Mouse (Mus musculus) kidney, embryonic 15.5 days (tissue): Measurements from ENCODE around the gene Gm26657. TPM values are rescaled to one million over a fixed set of nuclear protein-coding genes. Genes with fewer than 3 reads are reported as not detected.

Source experiments
- ATAC-seq: fragments of 200-750 bp; cut with Nextera tagmentation; replicated peaks from 2 replicates; pipeline ENCODE4 v1.8.0; 2017; ENCODE audit warnings: moderate TSS enrichment; ENCODE audit not compliant: low FRiP score
- H3K27ac ChIP-seq: fragments of 300-500 bp; sonication (generic); 2 replicates; pipeline ENCODE4 v1.5.1; 2015; ENCODE audit warnings: mild to moderate bottlenecking, inconsistent platforms
- H3K27me3 ChIP-seq: fragments of 300-500 bp; sonication (generic); 2 replicates; pipeline ENCODE4 v1.6.1; 2015; ENCODE audit warnings: inconsistent platforms
- H3K36me3 ChIP-seq: fragments of 300-500 bp; sonication (generic); 2 replicates; pipeline ENCODE4 v1.6.1; 2015; ENCODE audit warnings: inconsistent platforms
- H3K4me1 ChIP-seq: fragments of 300-500 bp; sonication (generic); 2 replicates; pipeline ENCODE4 v1.6.1; 2015; ENCODE audit warnings: inconsistent platforms
- H3K4me2 ChIP-seq: fragments of 300-500 bp; sonication (generic); 2 replicates; pipeline ENCODE4 v1.6.1; 2015; ENCODE audit warnings: moderate library complexity, mild to moderate bottlenecking, inconsistent platforms
- H3K4me3 ChIP-seq: fragments of 300-500 bp; sonication (generic); replicated peaks from 2 replicates; pipeline ENCODE4 v1.5.1; 2015; ENCODE audit warnings: mild to moderate bottlenecking, inconsistent platforms
- H3K9ac ChIP-seq: fragments of 300-500 bp; sonication (generic); 2 replicates; pipeline ENCODE4 v1.6.1; 2015; ENCODE audit warnings: mild to moderate bottlenecking, inconsistent platforms
- H3K9me3 ChIP-seq: fragments of 300-500 bp; sonication (generic); replicated peaks from 2 replicates; pipeline ENCODE4 v1.6.1; 2016; ENCODE audit warnings: inconsistent platforms
- WGBS: fragments of 180-500 bp; shearing (Covaris S2); methylation state at CpG from one replicate; pipeline ENCODE4 v1.1.7; 2015; ENCODE audit warnings: mixed read lengths; 5-methylcytosine and 5-hydroxymethylcytosine counted together
- polyA plus RNA-seq: library from polyadenylated mRNA; unstranded; fragments of >200 nt; fragmentation: Nextera tagmentation; extraction: Ambion mirVana; gene quantifications from 2 replicates; pipeline ENCODE4 v1.2.1, GENCODE M21; 2015

Gene Gm26657
- polyA plus RNA-seq, result not detected in 2 replicates

DNA sequence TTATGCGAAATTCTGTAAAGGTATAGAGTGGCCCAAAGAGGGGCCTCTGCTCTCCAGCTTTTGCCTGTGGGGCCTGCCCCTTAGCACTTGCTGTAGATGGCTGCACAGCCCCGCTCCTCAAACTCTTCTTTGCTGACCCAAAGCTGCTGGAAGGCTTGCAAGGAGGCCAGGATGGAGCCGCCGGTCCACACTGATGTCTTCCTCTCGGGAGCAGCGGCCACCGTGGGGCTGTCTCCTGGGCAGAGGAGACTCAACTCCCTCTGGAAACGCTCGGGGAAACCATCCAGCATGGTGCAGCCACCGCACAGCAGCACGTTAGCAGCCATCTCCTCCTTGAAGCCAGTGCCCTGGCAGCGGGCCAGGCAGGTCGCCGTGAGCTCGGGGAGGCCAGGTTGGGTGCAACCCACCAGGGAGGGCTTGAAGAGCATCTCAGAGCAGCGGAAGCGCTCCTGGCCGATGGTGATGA lies at the start of gene Gm26657:
Gm26657 (plus strand) TSS at position 51 of the 466 bp plus-strand sequence.
- H3K4me3 ChIP-seq, result no peak within 1 kb of the TSS
- WGBS, result 91% methylated on average over 18 of the region's 18 CpGs
- H3K36me3 ChIP-seq, result peaks cover 13% of the 10 kb centered on the region; the same call in 1 of the 2 replicates
- H3K4me2 ChIP-seq, result no peak within 1 kb of the TSS
- H3K9ac ChIP-seq, result no peak within 1 kb of the TSS
- no peak for ATAC-seq
- no peaks in the 10 kb centered on the region for H3K9me3 ChIP-seq
- no peak within 1 kb of the TSS for H3K27ac ChIP-seq
- no peaks in the 10 kb centered on the region for H3K4me1 ChIP-seq
- H3K27me3 ChIP-seq, result no peaks in the 10 kb centered on the region

GRCm38 (mm10) chr4:56696401-56696800 lies 43.5 kb upstream of the Gm26657 start:
- no peak overlapping the region for H3K4me2 ChIP-seq
- 57% methylated on average over 7 of the region's 7 CpGs for WGBS
- no peaks in the 10 kb centered on the region for H3K27me3 ChIP-seq
- no peaks in the 10 kb centered on the region for H3K4me1 ChIP-seq
- no peak overlapping the region for H3K4me3 ChIP-seq
- no peak overlapping the region for H3K27ac ChIP-seq
- no peaks in the 10 kb centered on the region for H3K9me3 ChIP-seq
- no peaks in the 10 kb centered on the region for H3K36me3 ChIP-seq
- no peak overlapping the region for H3K9ac ChIP-seq
- no peak for ATAC-seq

DNA sequence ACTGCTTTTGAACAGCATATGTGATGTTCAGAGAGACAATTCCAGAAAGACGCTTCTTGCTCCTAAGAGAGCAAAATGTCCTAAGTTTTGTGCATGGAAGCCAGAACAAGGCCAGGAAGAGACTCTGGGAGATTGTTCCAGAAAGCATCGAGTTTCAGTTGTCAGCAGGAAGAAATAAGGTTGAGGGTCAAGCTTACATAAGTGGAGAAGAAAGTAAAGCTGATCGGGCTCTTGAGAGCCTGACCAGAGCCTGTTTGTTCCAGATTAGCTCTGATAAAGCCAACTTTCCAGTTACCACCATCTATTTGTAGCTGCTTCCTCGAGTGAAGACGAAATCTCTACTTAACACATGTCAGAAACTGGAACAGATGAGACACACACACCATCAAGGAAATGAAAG lies 41.2 kb upstream of the Gm26657 start:
- 34% methylated on average over 5 of the region's 5 CpGs for WGBS
- no peak for ATAC-seq
- H3K9ac ChIP-seq, result no peak overlapping the region

DNA sequence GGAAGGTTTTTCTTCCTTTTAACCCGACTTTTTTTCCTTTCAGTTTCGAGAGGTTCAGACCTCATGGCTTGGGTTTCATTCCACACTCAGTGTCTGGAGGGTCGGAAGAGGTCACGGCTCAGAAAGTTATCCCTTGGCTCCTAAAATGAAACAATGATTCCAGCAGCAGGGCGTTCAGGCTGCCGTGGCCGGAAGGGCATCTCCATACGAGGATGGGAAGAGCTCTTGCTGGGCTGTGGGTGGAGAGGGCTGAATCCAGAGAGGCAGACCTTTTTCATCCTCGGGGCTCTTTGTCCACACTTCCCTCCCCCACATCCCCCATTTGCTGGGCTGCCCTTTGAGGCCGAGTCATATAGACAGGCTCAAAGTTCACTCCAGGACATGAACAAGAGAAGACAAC lies 37.6 kb upstream of the Gm26657 start:
- 10% methylated on average over 10 of the region's 10 CpGs for WGBS
- ATAC-seq, result peak; percentile 49; the same call in 1 of the 2 replicates
- H3K27me3 ChIP-seq, result no peaks in the 10 kb centered on the region
- peaks cover 7% of the 10 kb centered on the region; the same call in 1 of the 2 replicates for H3K4me1 ChIP-seq
- H3K36me3 ChIP-seq, result no peaks in the 10 kb centered on the region
- no peak overlapping the region for H3K9ac ChIP-seq
- no peak overlapping the region for H3K27ac ChIP-seq
- no peak overlapping the region for H3K4me3 ChIP-seq
- H3K4me2 ChIP-seq, result peak overlapping the region; percentile 27
- H3K9me3 ChIP-seq, result no peaks in the 10 kb centered on the region

More for the DNA sequence above, 41.2 kb upstream of the Gm26657 start:
- Histone ChIP-seq H3K9me3 (no peaks in the 10 kb centered on the region), H3K27ac (no peak overlapping the region), H3K4me3 (no peak overlapping the region), H3K36me3 (no peaks in the 10 kb centered on the region), H3K4me1 (peaks cover 7% of the 10 kb centered on the region; the same call in 1 of the 2 replicates), H3K4me2 (no peak overlapping the region), H3K27me3 (no peaks in the 10 kb centered on the region)

DNA sequence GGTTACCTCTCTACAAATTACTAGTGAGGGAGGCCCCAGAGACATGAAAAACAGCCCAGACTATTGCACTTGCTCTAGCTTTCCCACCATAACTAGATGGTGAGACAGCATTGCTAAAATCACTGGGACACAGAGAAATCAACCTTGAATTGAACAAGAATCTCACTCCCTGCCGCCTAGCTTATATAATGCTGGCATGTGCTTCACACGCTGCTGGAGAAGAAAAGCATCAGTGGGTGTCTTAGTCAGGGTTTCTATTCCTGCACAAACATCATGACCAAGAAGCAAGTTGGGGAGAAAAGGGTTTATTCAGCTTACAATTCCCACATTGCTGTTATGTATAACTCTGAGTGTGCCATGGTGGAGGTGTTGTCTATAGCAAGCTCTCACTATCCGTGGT lies 26.7 kb upstream of the Gm26657 start:
- no peaks in the 10 kb centered on the region for H3K9me3 ChIP-seq
- H3K9ac ChIP-seq, result no peak overlapping the region
- WGBS, result 88% methylated on average over 3 of the region's 3 CpGs
- H3K27me3 ChIP-seq, result no peaks in the 10 kb centered on the region
- no peak overlapping the region for H3K4me2 ChIP-seq
- no peaks in the 10 kb centered on the region for H3K36me3 ChIP-seq
- H3K4me1 ChIP-seq, result no peaks in the 10 kb centered on the region
- no peak overlapping the region for H3K27ac ChIP-seq
- ATAC-seq, result no peak
- H3K4me3 ChIP-seq, result no peak overlapping the region

DNA sequence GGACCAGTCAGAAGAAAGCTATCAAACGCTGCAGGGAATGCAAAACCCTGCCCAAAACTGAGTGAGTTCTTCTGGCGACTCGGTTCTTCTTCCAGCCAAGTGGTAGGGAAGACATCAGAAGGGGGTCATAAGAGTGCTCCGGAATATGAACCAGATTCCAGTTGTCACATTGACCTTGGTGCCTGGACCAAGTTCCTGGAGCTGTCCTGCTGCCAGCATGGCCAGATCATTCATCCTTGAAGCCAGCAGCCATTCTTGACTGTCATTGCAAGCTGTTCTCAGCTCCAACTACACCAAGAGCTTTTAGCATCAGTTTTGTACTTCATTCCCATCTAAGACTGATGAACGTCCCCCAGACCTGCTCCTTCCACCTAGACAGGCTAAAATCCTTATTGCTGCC lies 23.1 kb upstream of the Gm26657 start:
- Histone ChIP-seq H3K4me1 (peaks cover 11% of the 10 kb centered on the region; the same call in 1 of the 2 replicates), H3K9me3 (no peaks in the 10 kb centered on the region), H3K27me3 (no peaks in the 10 kb centered on the region), H3K36me3 (no peaks in the 10 kb centered on the region), H3K9ac (no peak overlapping the region), H3K27ac (no peak overlapping the region), H3K4me3 (no peak overlapping the region), H3K4me2 (no peak overlapping the region)
- no peak for ATAC-seq
- 59% methylated on average over 5 of the region's 5 CpGs for WGBS

- no peak overlapping the region for H3K9ac ChIP-seq
- ATAC-seq, result no peak
- no peak overlapping the region for H3K4me2 ChIP-seq
- 84% methylated on average over 3 of the region's 3 CpGs for WGBS
- no peak overlapping the region for H3K4me3 ChIP-seq
- no peak overlapping the region for H3K27ac ChIP-seq
- peaks cover 11% of the 10 kb centered on the region; the same call in 1 of the 2 replicates for H3K4me1 ChIP-seq
- H3K27me3 ChIP-seq, result no peaks in the 10 kb centered on the region
- no peaks in the 10 kb centered on the region for H3K9me3 ChIP-seq
- no peaks in the 10 kb centered on the region for H3K36me3 ChIP-seq
Observed at GRCm38 (mm10) chr4:56717932-56718331, 21.9 kb upstream of the Gm26657 start.

DNA sequence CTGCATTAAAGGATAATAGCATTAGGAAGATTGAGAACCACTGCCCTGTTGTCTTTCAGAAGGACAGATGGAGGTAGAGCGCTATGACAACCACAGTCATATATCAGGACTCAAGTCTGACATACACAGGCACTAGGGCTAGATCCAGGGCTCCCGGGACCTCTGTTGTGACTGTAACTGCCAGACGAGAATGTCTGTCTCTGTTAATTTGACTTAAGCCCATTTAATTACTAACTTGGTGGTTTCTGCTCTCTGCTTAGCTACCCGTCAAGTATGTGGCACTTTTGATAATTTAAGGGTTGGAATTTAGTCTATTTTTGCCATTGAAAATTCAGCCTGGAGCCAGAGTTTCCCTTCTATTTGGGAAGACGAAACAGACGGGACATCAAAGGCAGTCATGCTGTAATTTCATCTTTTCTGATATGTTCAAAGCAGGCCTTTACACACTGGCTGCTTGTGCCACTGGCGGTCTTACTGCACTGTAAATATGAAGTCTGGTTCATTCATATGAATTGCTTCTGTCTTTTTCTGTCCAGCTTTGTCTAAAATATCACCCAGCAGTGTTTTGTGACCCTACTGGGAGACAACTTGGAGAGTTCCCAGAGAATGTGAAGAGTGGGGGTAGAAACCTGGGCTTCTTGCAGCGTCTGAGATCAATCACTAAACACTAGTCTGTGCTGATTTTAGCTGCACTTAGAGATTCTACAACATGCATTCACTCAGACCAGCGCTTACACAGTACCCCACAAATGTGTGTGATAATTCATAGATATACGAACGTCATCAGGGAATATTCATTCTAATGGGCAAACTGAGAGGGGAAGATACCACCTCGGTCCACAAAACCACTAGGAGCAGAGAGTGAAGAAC lies 21.1 kb upstream of the Gm26657 start:
- no peak overlapping the region for H3K9ac ChIP-seq
- no peak for ATAC-seq
- no peaks in the 10 kb centered on the region for H3K27me3 ChIP-seq
- peaks cover 11% of the 10 kb centered on the region; the same call in 1 of the 2 replicates for H3K4me1 ChIP-seq
- H3K4me3 ChIP-seq, result no peak overlapping the region
- H3K4me2 ChIP-seq, result no peak overlapping the region
- no peaks in the 10 kb centered on the region for H3K9me3 ChIP-seq
- H3K36me3 ChIP-seq, result no peaks in the 10 kb centered on the region
- H3K27ac ChIP-seq, result no peak overlapping the region
- WGBS, result 62% methylated on average over 12 of the region's 12 CpGs

DNA sequence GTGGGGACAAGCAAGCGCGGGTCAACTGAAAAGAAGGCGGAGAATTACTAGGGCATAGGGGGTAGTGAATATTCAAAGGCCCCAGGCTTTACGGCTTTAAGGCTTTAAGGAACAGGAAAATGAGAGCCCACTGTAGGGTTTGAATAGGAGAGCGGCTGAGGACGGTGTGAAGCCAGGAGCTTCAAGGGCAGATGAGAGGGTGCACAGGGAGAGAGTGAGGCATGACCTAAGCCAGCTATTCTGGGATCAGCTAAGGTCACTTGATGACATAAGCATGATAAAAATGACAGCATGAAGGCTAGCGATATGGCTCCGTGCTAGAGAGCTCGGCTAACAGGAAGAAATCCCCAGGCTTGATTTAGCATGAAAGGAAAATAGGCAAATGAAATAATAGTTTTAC lies 20.4 kb upstream of the Gm26657 start:
- Histone ChIP-seq H3K27me3 (no peaks in the 10 kb centered on the region), H3K9me3 (no peaks in the 10 kb centered on the region), H3K9ac (no peak overlapping the region), H3K4me1 (peaks cover 11% of the 10 kb centered on the region; the same call in 1 of the 2 replicates), H3K27ac (no peak overlapping the region), H3K4me3 (no peak overlapping the region), H3K4me2 (no peak overlapping the region), H3K36me3 (no peaks in the 10 kb centered on the region)
- ATAC-seq, result no peak
- 61% methylated on average over 9 of the region's 9 CpGs for WGBS

GRCm38 (mm10) chr4:56720403-56720802 lies 19.5 kb upstream of the Gm26657 start:
- no peaks in the 10 kb centered on the region for H3K36me3 ChIP-seq
- H3K27me3 ChIP-seq, result no peaks in the 10 kb centered on the region
- H3K9ac ChIP-seq, result no peak overlapping the region
- no peak overlapping the region for H3K27ac ChIP-seq
- no peaks in the 10 kb centered on the region for H3K9me3 ChIP-seq
- ATAC-seq, result no peak
- H3K4me1 ChIP-seq, result peaks cover 11% of the 10 kb centered on the region; the same call in 1 of the 2 replicates
- 46% methylated on average over 9 of the region's 9 CpGs for WGBS
- H3K4me3 ChIP-seq, result no peak overlapping the region
- H3K4me2 ChIP-seq, result no peak overlapping the region

- Histone ChIP-seq H3K27me3 (no peaks in the 10 kb centered on the region), H3K4me3 (no peak overlapping the region), H3K4me2 (no peak overlapping the region), H3K9ac (no peak overlapping the region), H3K27ac (no peak overlapping the region), H3K4me1 (peaks cover 11% of the 10 kb centered on the region; the same call in 1 of the 2 replicates), H3K9me3 (no peaks in the 10 kb centered on the region), H3K36me3 (no peaks in the 10 kb centered on the region)
- 32% methylated on average over 3 of the region's 3 CpGs for WGBS
- ATAC-seq, result no peak
Observed at GRCm38 (mm10) chr4:56721469-56721868, 18.4 kb upstream of the Gm26657 start.

DNA sequence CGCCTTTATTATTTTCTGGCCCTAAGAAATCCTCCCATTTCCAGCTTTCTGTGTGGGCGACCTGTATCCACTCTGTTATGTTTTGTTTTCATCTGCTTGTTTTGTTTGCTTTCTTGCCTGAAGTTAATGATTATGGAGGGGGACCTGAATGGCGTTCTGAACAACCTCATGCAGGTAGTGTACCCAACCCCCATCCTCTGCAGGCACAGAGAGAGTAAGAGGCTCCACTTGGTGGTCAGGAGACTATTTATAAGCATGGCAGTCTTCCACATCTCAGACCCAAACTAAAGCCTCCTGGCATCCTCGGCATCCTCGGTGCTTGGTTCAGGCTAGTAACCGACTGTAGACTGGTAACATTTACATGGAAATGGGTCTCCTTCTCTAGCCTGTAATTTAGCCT lies 17.5 kb upstream of the Gm26657 start:
- Histone ChIP-seq H3K27me3 (no peaks in the 10 kb centered on the region), H3K4me1 (peaks cover 11% of the 10 kb centered on the region; the same call in 1 of the 2 replicates), H3K27ac (no peak overlapping the region), H3K9ac (no peak overlapping the region), H3K4me2 (no peak overlapping the region), H3K4me3 (no peak overlapping the region), H3K36me3 (no peaks in the 10 kb centered on the region), H3K9me3 (no peaks in the 10 kb centered on the region)
- no peak for ATAC-seq
- WGBS, result 49% methylated on average over 6 of the region's 6 CpGs
